23 mouse cellular contexts compared by ENCODE assay signal in genomic region chrX:139596404-139596803, GRCm38 (mm10). TPM values are rescaled to one million over a fixed set of nuclear protein-coding genes. Genes with fewer than 3 reads are reported as not detected.
DNase-seq lines count a peak whose midpoint lies in the region; ATAC-seq and TF ChIP-seq lines count a peak whose summit lies in the region.
"Had no signal": no experiment of that assay in that cellular context is flagged by ENCODE, and none has a peak within 500 bp of the region (broad histone marks: within the 10 kb centered on the region; RNA-seq: fewer than 3 reads in every experiment).

No protein-coding gene starts in this region.

- H3K36me3 ChIP-seq in liver, embryonic 15.5 days (replicated peaks) = no peaks in the 10 kb centered on the region
- H3K36me3 ChIP-seq in kidney, postnatal 0 days (ENCODE audit: insufficient read depth, low read length) = no peaks in the 10 kb centered on the region
- no peaks in the 10 kb centered on the region for H3K36me3 ChIP-seq in small intestine, adult 2 months (ENCODE audit: control insufficient read depth, insufficient read depth, low read length)
- H3K36me3 ChIP-seq: embryonic facial prominence, embryonic 13.5 days; forebrain, embryonic 12.5 days; heart, embryonic 15.5 days had no signal

- H3K27ac ChIP-seq in liver, embryonic 15.5 days (replicated peaks) = no peak overlapping the region
- no peak overlapping the region for H3K27ac ChIP-seq in kidney, postnatal 0 days
- peak overlapping the region; percentile 62; the same call in 1 of the 2 replicates for H3K27ac ChIP-seq in small intestine, adult 2 months (ENCODE audit: insufficient read depth, low read depth, low read length)
- H3K27ac ChIP-seq: embryonic facial prominence, embryonic 13.5 days; forebrain, embryonic 12.5 days; heart, adult 2 months; heart, embryonic 15.5 days had no signal

- no peak overlapping the region for H3K9ac ChIP-seq in liver, embryonic 15.5 days
- no peak overlapping the region for H3K9ac ChIP-seq in kidney, postnatal 0 days (ENCODE audit: low read depth, low read length)
- H3K9ac ChIP-seq: embryonic facial prominence, embryonic 13.5 days; forebrain, embryonic 12.5 days; heart, embryonic 15.5 days had no signal

- no peak for TF ChIP-seq CTCF in kidney, postnatal 0 days (IDR thresholded peaks at IDR 0.05; ENCODE audit: low read depth)
- TF ChIP-seq CTCF in small intestine, adult 2 months (IDR thresholded peaks at IDR 0.05; ENCODE audit: extremely low read depth, insufficient read length, insufficient replicate concordance, low read depth, low read length) = no peak

- WGBS in liver, embryonic 15.5 days (ENCODE audit: insufficient replicate concordance) = 52% methylated on average over 6 of the region's 6 CpGs
- WGBS in kidney, postnatal 0 days = 79% methylated on average over 6 of the region's 6 CpGs
- WGBS in small intestine, adult 2 months = 32% methylated on average over 6 of the region's 6 CpGs

- H3K4me1 ChIP-seq in liver, embryonic 15.5 days (replicated peaks) = no peaks in the 10 kb centered on the region
- H3K4me1 ChIP-seq in kidney, postnatal 0 days (replicated peaks; ENCODE audit: insufficient read depth, low read length) = no peaks in the 10 kb centered on the region
- no peaks in the 10 kb centered on the region for H3K4me1 ChIP-seq in small intestine, adult 2 months (ENCODE audit: control insufficient read depth, insufficient read depth, insufficient read length, low read length)
- H3K4me1 ChIP-seq: embryonic facial prominence, embryonic 13.5 days; forebrain, embryonic 12.5 days; heart, embryonic 15.5 days had no signal

- no peaks in the 10 kb centered on the region for H3K9me3 ChIP-seq in liver, embryonic 15.5 days (replicated peaks)
- H3K9me3 ChIP-seq in kidney, postnatal 0 days (replicated peaks; ENCODE audit: low read length) = no peaks in the 10 kb centered on the region
- H3K9me3 ChIP-seq: embryonic facial prominence, embryonic 13.5 days; forebrain, embryonic 12.5 days; heart, embryonic 15.5 days had no signal

- peak; percentile 62 for ATAC-seq in liver, embryonic 15.5 days (ENCODE audit: insufficient read depth)
- peak; percentile 54; the same call in 1 of the 2 replicates for ATAC-seq in kidney, postnatal 0 days (replicated peaks; ENCODE audit: low FRiP score, low read depth)
- no peak for ATAC-seq in frontal cortex, adult (ENCODE audit: low TSS enrichment)
- ATAC-seq: forebrain, embryonic 16.5 days; Patski had no signal

- no peaks in the 10 kb centered on the region for H3K27me3 ChIP-seq in liver, embryonic 15.5 days
- H3K27me3 ChIP-seq in kidney, postnatal 0 days (ENCODE audit: insufficient read depth, low read length) = no peaks in the 10 kb centered on the region
- H3K27me3 ChIP-seq in small intestine, adult 2 months (ENCODE audit: control insufficient read depth, insufficient read depth, low read length) = no peaks in the 10 kb centered on the region
- H3K27me3 ChIP-seq: CH12.LX; heart, embryonic 15.5 days had no signal

- no peak for TF ChIP-seq POLR2A in small intestine, adult 2 months (IDR thresholded peaks at IDR 0.05; ENCODE audit: low read depth, low read length)

- peak; percentile 9 for DNase-seq in kidney, adult 18-20 months
- no peak for DNase-seq in kidney, postnatal 10 days
- DNase-seq in liver = no peak
- no peak for DNase-seq in kidney, postnatal 0 days (ENCODE audit: low spot score)
- DNase-seq in layer of hippocampus, postnatal 36 days = no peak
- DNase-seq: adrenal gland, adult 2 months; adrenal gland, postnatal 25 days; cerebellum, adult 18-20 months; cerebellum, adult 9-11 months; cerebellum, postnatal 36 days; gastrocnemius, postnatal 14 days; heart, adult 2 months; heart, postnatal 14 days had no signal

- H3K4me3 ChIP-seq in liver, embryonic 15.5 days (replicated peaks) = no peak overlapping the region
- H3K4me3 ChIP-seq in kidney, postnatal 0 days (replicated peaks; ENCODE audit: low read depth, low read length) = no peak overlapping the region
- no peak overlapping the region for H3K4me3 ChIP-seq in small intestine, adult 2 months (ENCODE audit: low read depth, low read length)
- H3K4me3 ChIP-seq: embryonic facial prominence, embryonic 13.5 days; forebrain, embryonic 12.5 days; heart, adult 2 months; heart, embryonic 15.5 days had no signal

- no peak overlapping the region for H3K4me2 ChIP-seq in liver, embryonic 15.5 days
- H3K4me2 ChIP-seq in kidney, postnatal 0 days (ENCODE audit: low read length) = no peak overlapping the region
- H3K4me2 ChIP-seq: embryonic facial prominence, embryonic 13.5 days; forebrain, embryonic 12.5 days; heart, embryonic 11.5 days; heart, embryonic 15.5 days had no signal

RNA-seq across cellular contexts. Expression of gene Rnf128, which starts 33.3 kb away (rescaled TPM):
- polyA plus RNA-seq in liver, embryonic 15.5 days (2015; fragmentation: Nextera tagmentation; extraction: Ambion mirVana) = 57.4 and 65.4 TPM in 2 replicates
- 92.0 and 96.3 TPM in 2 replicates for polyA plus RNA-seq in kidney, postnatal 0 days (2015; fragmentation: Nextera tagmentation; extraction: Ambion mirVana)
- 31.0 and 202 TPM in 2 replicates for polyA plus RNA-seq in small intestine, adult 2 months (2012; rRNA removed)
- total RNA-seq in layer of hippocampus, postnatal 36 days (2021) = 10 to 100 TPM; 31.8 to 35.7 TPM
- total RNA-seq: CH12.LX had no signal
